Mouse (Mus musculus): ENCODE data around the gene Mtln. TPM values are rescaled to one million over a fixed set of nuclear protein-coding genes. Genes with fewer than 3 reads are reported as not detected.

The Mtln gene
- 31.3 and 33.6 TPM in 2 replicates for polyA plus RNA-seq (2014; fragmentation: Nextera tagmentation; extraction: Ambion mirVana)

DNA sequence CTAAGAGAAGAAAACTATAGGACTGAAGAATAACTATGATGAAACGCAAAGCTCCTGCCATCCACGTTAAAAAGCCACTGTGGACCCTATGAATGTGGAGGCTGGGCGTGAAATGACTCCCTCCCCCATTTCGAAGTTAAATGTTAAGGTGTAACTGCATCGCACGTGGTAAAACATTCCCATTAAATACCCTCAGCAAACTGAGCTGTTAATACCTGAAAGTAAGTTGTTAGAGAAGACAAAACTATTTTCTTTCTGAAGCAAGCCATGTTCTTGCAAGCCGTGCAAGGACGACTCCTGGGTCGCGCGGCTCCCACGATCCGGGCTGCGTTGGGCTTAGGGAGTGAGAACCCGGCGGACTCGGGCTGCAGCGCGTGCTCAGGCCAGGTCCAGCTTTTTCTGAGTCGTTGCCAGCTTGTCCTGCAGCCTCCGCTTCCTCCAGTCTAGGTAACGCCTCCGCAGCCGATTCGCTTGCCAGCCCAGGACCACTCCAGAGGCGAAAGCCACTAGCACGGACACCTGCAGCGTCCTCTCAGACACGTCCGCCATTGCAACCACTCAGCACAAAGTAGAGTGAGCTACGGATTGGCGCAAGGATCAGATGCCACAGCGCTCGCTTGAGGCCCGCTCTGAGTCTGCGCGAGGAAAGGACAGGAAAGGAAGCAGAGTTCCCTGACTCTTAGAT lies at the start of gene Mtln:
Mtln (minus strand) TSS at position 570 of the 685 bp plus-strand sequence.
- no peaks in the 10 kb centered on the region for H3K27me3 ChIP-seq (ENCODE audit: insufficient read depth, low read length)
- peak within 1 kb of the TSS; percentile 76 for H3K4me2 ChIP-seq
- no peaks in the 10 kb centered on the region for H3K9me3 ChIP-seq (ENCODE audit: low read depth, low read length)
- peak within 1 kb of the TSS; percentile 84 for H3K27ac ChIP-seq (ENCODE audit: low read depth)
- no peak for TF ChIP-seq CTCF (IDR thresholded peaks at IDR 0.05; ENCODE audit: low read depth)
- peak; percentile 95 for DNase-seq
- under 1% methylated on average over 37 of the region's 37 CpGs for WGBS
- H3K9ac ChIP-seq, result peak within 1 kb of the TSS; percentile 70
- ATAC-seq (ENCODE audit: insufficient read depth), result peak; percentile 94
- no peaks in the 10 kb centered on the region for H3K36me3 ChIP-seq (ENCODE audit: insufficient read depth)
- H3K4me1 ChIP-seq (ENCODE audit: insufficient read depth), result peaks cover 4% of the 10 kb centered on the region
- peak within 1 kb of the TSS; percentile 67 for H3K4me3 ChIP-seq (ENCODE audit: low read depth, low read length)

- H3K27me3 ChIP-seq (ENCODE audit: insufficient read depth, low read length), result peaks cover 31% of the 10 kb centered on the region
- H3K4me1 ChIP-seq (ENCODE audit: insufficient read depth), result no peaks in the 10 kb centered on the region
- no peak for TF ChIP-seq CTCF (IDR thresholded peaks at IDR 0.05; ENCODE audit: low read depth)
- H3K9ac ChIP-seq, result no peak overlapping the region
- H3K4me2 ChIP-seq, result no peak overlapping the region
- no peak overlapping the region for H3K4me3 ChIP-seq (ENCODE audit: low read depth, low read length)
- no peaks in the 10 kb centered on the region for H3K36me3 ChIP-seq (ENCODE audit: insufficient read depth)
- H3K27ac ChIP-seq (ENCODE audit: low read depth), result no peak overlapping the region
- DNase-seq, result no peak
- 51% methylated on average over 1 of the region's 1 CpGs for WGBS
- no peaks in the 10 kb centered on the region for H3K9me3 ChIP-seq (ENCODE audit: low read depth, low read length)
- no peak for ATAC-seq (ENCODE audit: insufficient read depth)
Measured at GRCm38 (mm10) chr2:127841402-127841801, 49.1 kb upstream of the Mtln start.

DNA sequence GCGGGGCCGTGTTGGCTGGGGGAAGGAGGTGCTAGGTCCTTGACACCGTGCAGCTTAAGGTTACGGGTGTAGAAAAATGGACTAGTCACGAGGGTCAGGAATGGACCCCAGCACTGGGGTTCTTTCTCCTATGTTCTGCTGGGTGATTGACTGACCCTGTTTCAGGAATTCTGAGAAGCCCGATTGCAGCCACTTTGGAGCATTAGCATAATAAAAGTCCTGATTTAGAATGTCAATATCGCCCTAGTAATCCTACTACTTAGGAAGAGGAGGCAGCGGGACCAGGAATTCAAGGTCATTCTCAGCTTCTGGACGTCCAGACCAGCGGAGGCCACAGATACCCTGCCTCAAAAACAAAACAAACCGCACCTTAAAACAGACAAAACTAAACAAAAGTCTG lies 47.1 kb upstream of the Mtln start:
- Histone ChIP-seq H3K9ac (no peak overlapping the region), H3K36me3 (ENCODE audit: insufficient read depth) (no peaks in the 10 kb centered on the region), H3K4me1 (ENCODE audit: insufficient read depth) (no peaks in the 10 kb centered on the region), H3K9me3 (ENCODE audit: low read depth, low read length) (no peaks in the 10 kb centered on the region), H3K27me3 (ENCODE audit: insufficient read depth, low read length) (peaks cover 31% of the 10 kb centered on the region), H3K27ac (ENCODE audit: low read depth) (no peak overlapping the region), H3K4me2 (no peak overlapping the region), H3K4me3 (ENCODE audit: low read depth, low read length) (no peak overlapping the region)
- no peak for TF ChIP-seq CTCF (IDR thresholded peaks at IDR 0.05; ENCODE audit: low read depth)
- WGBS, result 15% methylated on average over 11 of the region's 11 CpGs
- ATAC-seq (ENCODE audit: insufficient read depth) (no peak), DNase-seq (no peak)

GRCm38 (mm10) chr2:127838576-127838975 lies 46.3 kb upstream of the Mtln start, which contains the start of gene Acoxl:
Gene Acoxl, plus strand, starts transcription at chr2:127838876.
- Histone ChIP-seq H3K27me3 (ENCODE audit: insufficient read depth, low read length) (peaks cover 31% of the 10 kb centered on the region), H3K4me2 (no peak within 1 kb of the TSS), H3K4me3 (ENCODE audit: low read depth, low read length) (no peak within 1 kb of the TSS), H3K27ac (ENCODE audit: low read depth) (no peak within 1 kb of the TSS), H3K9ac (no peak within 1 kb of the TSS), H3K4me1 (ENCODE audit: insufficient read depth) (no peaks in the 10 kb centered on the region), H3K36me3 (ENCODE audit: insufficient read depth) (no peaks in the 10 kb centered on the region), H3K9me3 (ENCODE audit: low read depth, low read length) (no peaks in the 10 kb centered on the region)
- no peak for TF ChIP-seq CTCF (IDR thresholded peaks at IDR 0.05; ENCODE audit: low read depth)
- ATAC-seq (ENCODE audit: insufficient read depth) (no peak), DNase-seq (no peak)
- WGBS, result 59% methylated on average over 7 of the region's 7 CpGs

GRCm38 (mm10) chr2:127832833-127833190 lies 40.5 kb upstream of the Mtln start:
- 9% methylated on average over 2 of the region's 2 CpGs for WGBS
- peak; percentile 81 for DNase-seq

DNA sequence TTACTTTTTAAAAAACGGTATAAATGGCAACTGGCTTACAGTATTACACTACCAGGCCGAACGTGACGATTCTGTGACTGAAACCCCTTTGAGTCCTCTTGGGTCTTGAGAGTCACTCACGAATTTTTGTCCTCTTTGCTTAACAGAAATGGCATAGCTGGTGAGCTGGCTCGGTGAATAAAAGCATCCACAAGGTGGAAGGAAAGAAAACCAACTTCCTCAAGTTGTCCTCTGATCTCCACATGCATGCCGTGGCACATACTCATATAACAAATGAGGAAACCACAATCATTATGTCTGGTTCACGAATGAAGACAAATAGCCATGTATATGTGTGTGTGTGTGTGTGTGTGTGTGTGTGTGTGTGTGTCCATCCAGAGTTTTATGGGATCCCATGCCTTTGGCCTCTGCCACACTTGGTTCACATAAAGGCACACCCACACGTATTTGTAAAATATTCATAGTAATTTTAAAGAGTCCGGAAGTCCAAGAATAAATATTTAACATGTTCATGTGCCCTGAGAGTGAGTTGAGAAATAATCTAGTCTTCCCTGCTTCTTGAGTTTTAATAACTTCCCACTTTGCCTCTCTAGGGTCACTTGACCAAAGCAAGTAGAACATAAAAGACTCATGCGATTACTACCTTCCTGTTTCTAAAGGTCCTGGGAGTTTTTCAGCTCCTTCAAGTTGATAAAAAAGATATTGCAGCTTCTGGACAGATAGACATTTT lies 40.0 kb upstream of the Mtln start:
- H3K36me3 ChIP-seq (ENCODE audit: insufficient read depth), result peaks cover 8% of the 10 kb centered on the region
- peaks cover 7% of the 10 kb centered on the region for H3K4me1 ChIP-seq (ENCODE audit: insufficient read depth)
- no peak for ATAC-seq (ENCODE audit: insufficient read depth)
- H3K27ac ChIP-seq (ENCODE audit: low read depth), result no peak overlapping the region
- H3K4me2 ChIP-seq, result peak overlapping the region; percentile 75
- peak overlapping the region; percentile 78 for H3K4me3 ChIP-seq (ENCODE audit: low read depth, low read length)
- H3K9me3 ChIP-seq (ENCODE audit: low read depth, low read length), result no peaks in the 10 kb centered on the region
- no peak for DNase-seq
- no peaks in the 10 kb centered on the region for H3K27me3 ChIP-seq (ENCODE audit: insufficient read depth, low read length)
- 33% methylated on average over 11 of the region's 11 CpGs for WGBS
- TF ChIP-seq CTCF (IDR thresholded peaks at IDR 0.05; ENCODE audit: low read depth), result no peak
- no peak overlapping the region for H3K9ac ChIP-seq

More at GRCm38 (mm10) chr2:127832833-127833190, 40.5 kb upstream of the Mtln start:
- Histone ChIP-seq H3K4me2 (no peak overlapping the region), H3K9me3 (ENCODE audit: low read depth, low read length) (no peaks in the 10 kb centered on the region), H3K27me3 (ENCODE audit: insufficient read depth, low read length) (peaks cover 2% of the 10 kb centered on the region), H3K9ac (no peak overlapping the region), H3K27ac (ENCODE audit: low read depth) (no peak overlapping the region), H3K4me3 (ENCODE audit: low read depth, low read length) (no peak overlapping the region), H3K36me3 (ENCODE audit: insufficient read depth) (peaks cover 7% of the 10 kb centered on the region; the same call in 1 of the 2 replicates), H3K4me1 (ENCODE audit: insufficient read depth) (peaks cover 7% of the 10 kb centered on the region)
- no peak for ATAC-seq (ENCODE audit: insufficient read depth)
- TF ChIP-seq CTCF (IDR thresholded peaks at IDR 0.05; ENCODE audit: low read depth), result peak; percentile 70

GRCm38 (mm10) chr2:127831401-127832102 lies 39.3 kb upstream of the Mtln start, which contains the start of gene Bub1:
Gene Bub1, minus strand, starts transcription at chr2:127831865.
- DNase-seq, result peak; percentile 98
- no peak within 1 kb of the TSS for H3K27ac ChIP-seq (ENCODE audit: low read depth)
- TF ChIP-seq CTCF (IDR thresholded peaks at IDR 0.05; ENCODE audit: low read depth), result no peak
- peaks cover 7% of the 10 kb centered on the region for H3K4me1 ChIP-seq (ENCODE audit: insufficient read depth)
- no peaks in the 10 kb centered on the region for H3K9me3 ChIP-seq (ENCODE audit: low read depth, low read length)
- H3K36me3 ChIP-seq (ENCODE audit: insufficient read depth), result peaks cover 14% of the 10 kb centered on the region
- peak within 1 kb of the TSS; percentile 75 for H3K4me2 ChIP-seq
- WGBS, result under 1% methylated on average over 56 of the region's 56 CpGs
- peak within 1 kb of the TSS; percentile 78 for H3K4me3 ChIP-seq (ENCODE audit: low read depth, low read length)
- no peaks in the 10 kb centered on the region for H3K27me3 ChIP-seq (ENCODE audit: insufficient read depth, low read length)
- peak; percentile 97 for ATAC-seq (ENCODE audit: insufficient read depth)
- peak within 1 kb of the TSS; percentile 68 for H3K9ac ChIP-seq

All from lung, embryonic 14.5 days (tissue).